Mouse (Mus musculus): ENCODE measurements around the gene Rtn4rl1. TPM values are rescaled to one million over a fixed set of nuclear protein-coding genes. Genes with fewer than 3 reads are reported as not detected.
"Not testable (repeated sequence)": the region's sequence is repeated elsewhere in the genome, so short reads cannot be mapped to it uniquely, and the experiment has no call there.

Gene Rtn4rl1
- polyA plus RNA-seq, 1 experiment from 2014 or later = 17.8 TPM

- ATAC-seq = no peak
- no peaks in the 10 kb centered on the region for H3K27me3 ChIP-seq (ENCODE audit: control insufficient read depth, insufficient read depth, low read depth, low read length)
- H3K4me1 ChIP-seq (ENCODE audit: control insufficient read depth, insufficient read depth, low read length) = peaks cover 47% of the 10 kb centered on the region
- H3K4me3 ChIP-seq (ENCODE audit: low read depth, low read length) = no peak overlapping the region
- no peaks in the 10 kb centered on the region for H3K9me3 ChIP-seq (replicated peaks; ENCODE audit: control insufficient read depth, low read length, poor library complexity, severe bottlenecking)
- peak overlapping the region; percentile 68 for H3K27ac ChIP-seq (ENCODE audit: low read length)
- no peak overlapping the region for H3K4me2 ChIP-seq (ENCODE audit: low read length)
- no peak overlapping the region; the same call in 1 of the 2 replicates for H3K9ac ChIP-seq (ENCODE audit: low read depth, low read length)
- 66% methylated on average over 7 of the region's 7 CpGs for WGBS
- H3K36me3 ChIP-seq (ENCODE audit: control insufficient read depth, insufficient read depth, low read length) = no peaks in the 10 kb centered on the region
Measured at GRCm38 (mm10) chr11:75292281-75292680, 98.7 kb downstream of the Rtn4rl1 start.

GRCm38 (mm10) chr11:75293852-75294361 is 100.3 kb downstream of the Rtn4rl1 start:
- Histone ChIP-seq H3K36me3 (ENCODE audit: control insufficient read depth, insufficient read depth, low read length) (no peaks in the 10 kb centered on the region), H3K4me2 (ENCODE audit: low read length) (peak overlapping the region; percentile 29), H3K27ac (ENCODE audit: low read length) (peak overlapping the region; percentile 35; the same call in 1 of the 2 replicates), H3K4me1 (ENCODE audit: control insufficient read depth, insufficient read depth, low read length) (peaks cover 49% of the 10 kb centered on the region), H3K27me3 (ENCODE audit: control insufficient read depth, insufficient read depth, low read depth, low read length) (no peaks in the 10 kb centered on the region), H3K9ac (ENCODE audit: low read depth, low read length) (peak overlapping the region; percentile 43; the same call in 1 of the 2 replicates), H3K9me3 (replicated peaks; ENCODE audit: control insufficient read depth, low read length, poor library complexity, severe bottlenecking) (no peaks in the 10 kb centered on the region), H3K4me3 (ENCODE audit: low read depth, low read length) (no peak overlapping the region)
- 27% methylated on average over 21 of the region's 21 CpGs for WGBS
- ATAC-seq = peak; percentile 43

- no peak overlapping the region for H3K9ac ChIP-seq (ENCODE audit: low read depth, low read length)
- H3K4me1 ChIP-seq (ENCODE audit: control insufficient read depth, insufficient read depth, low read length) = peaks cover 48% of the 10 kb centered on the region
- peak overlapping the region; percentile 44; the same call in 1 of the 2 replicates for H3K27ac ChIP-seq (ENCODE audit: low read length)
- no peaks in the 10 kb centered on the region for H3K27me3 ChIP-seq (ENCODE audit: control insufficient read depth, insufficient read depth, low read depth, low read length)
- WGBS = 78% methylated on average over 9 of the region's 9 CpGs
- no peak overlapping the region for H3K4me2 ChIP-seq (ENCODE audit: low read length)
- no peaks in the 10 kb centered on the region for H3K36me3 ChIP-seq (ENCODE audit: control insufficient read depth, insufficient read depth, low read length)
- no peak overlapping the region for H3K4me3 ChIP-seq (ENCODE audit: low read depth, low read length)
- H3K9me3 ChIP-seq (replicated peaks; ENCODE audit: control insufficient read depth, low read length, poor library complexity, severe bottlenecking) = no peaks in the 10 kb centered on the region
- no peak for ATAC-seq
Measured at GRCm38 (mm10) chr11:75294862-75295261, 101.3 kb downstream of the Rtn4rl1 start.

GRCm38 (mm10) chr11:75295534-75295933 is 102.0 kb downstream of the Rtn4rl1 start:
- not testable (repeated sequence) for H3K27ac ChIP-seq (ENCODE audit: low read length); H3K9me3 ChIP-seq (replicated peaks; ENCODE audit: control insufficient read depth, low read length, poor library complexity, severe bottlenecking); H3K27me3 ChIP-seq (ENCODE audit: control insufficient read depth, insufficient read depth, low read depth, low read length); H3K4me2 ChIP-seq (ENCODE audit: low read length); ATAC-seq; H3K9ac ChIP-seq (ENCODE audit: low read depth, low read length); H3K4me3 ChIP-seq (ENCODE audit: low read depth, low read length); H3K36me3 ChIP-seq (ENCODE audit: control insufficient read depth, insufficient read depth, low read length)
- 93% methylated on average over 5 of the region's 5 CpGs for WGBS
- peaks cover 50% of the 10 kb centered on the region for H3K4me1 ChIP-seq (ENCODE audit: control insufficient read depth, insufficient read depth, low read length)

GRCm38 (mm10) chr11:75296406-75297005 is 102.9 kb downstream of the Rtn4rl1 start:
- Histone ChIP-seq H3K27me3 (ENCODE audit: control insufficient read depth, insufficient read depth, low read depth, low read length) (no peaks in the 10 kb centered on the region), H3K4me2 (ENCODE audit: low read length) (no peak overlapping the region), H3K27ac (ENCODE audit: low read length) (no peak overlapping the region), H3K4me1 (ENCODE audit: control insufficient read depth, insufficient read depth, low read length) (peaks cover 49% of the 10 kb centered on the region), H3K4me3 (ENCODE audit: low read depth, low read length) (no peak overlapping the region), H3K9ac (ENCODE audit: low read depth, low read length) (no peak overlapping the region), H3K9me3 (replicated peaks; ENCODE audit: control insufficient read depth, low read length, poor library complexity, severe bottlenecking) (no peaks in the 10 kb centered on the region), H3K36me3 (ENCODE audit: control insufficient read depth, insufficient read depth, low read length) (no peaks in the 10 kb centered on the region)
- ATAC-seq = no peak
- WGBS = 86% methylated on average over 9 of the region's 9 CpGs

GRCm38 (mm10) chr11:75297631-75298030 is 104.0 kb downstream of the Rtn4rl1 start:
- H3K4me2 ChIP-seq (ENCODE audit: low read length) = no peak overlapping the region
- no peak overlapping the region for H3K27ac ChIP-seq (ENCODE audit: low read length)
- H3K36me3 ChIP-seq (ENCODE audit: control insufficient read depth, insufficient read depth, low read length) = peaks cover 3% of the 10 kb centered on the region; the same call in 1 of the 2 replicates
- 80% methylated on average over 9 of the region's 9 CpGs for WGBS
- no peaks in the 10 kb centered on the region for H3K27me3 ChIP-seq (ENCODE audit: control insufficient read depth, insufficient read depth, low read depth, low read length)
- H3K4me3 ChIP-seq (ENCODE audit: low read depth, low read length) = no peak overlapping the region
- no peak for ATAC-seq
- H3K9ac ChIP-seq (ENCODE audit: low read depth, low read length) = no peak overlapping the region
- H3K4me1 ChIP-seq (ENCODE audit: control insufficient read depth, insufficient read depth, low read length) = peaks cover 38% of the 10 kb centered on the region
- no peaks in the 10 kb centered on the region for H3K9me3 ChIP-seq (replicated peaks; ENCODE audit: control insufficient read depth, low read length, poor library complexity, severe bottlenecking)

- 37% methylated on average over 11 of the region's 11 CpGs for WGBS
- H3K27ac ChIP-seq (ENCODE audit: low read length) = no peak overlapping the region
Measured at GRCm38 (mm10) chr11:75298491-75298890, 104.9 kb downstream of the Rtn4rl1 start.

GRCm38 (mm10) chr11:75299786-75300185 is 106.2 kb downstream of the Rtn4rl1 start:
- Histone ChIP-seq H3K4me2 (ENCODE audit: low read length) (no peak overlapping the region), H3K27me3 (ENCODE audit: control insufficient read depth, insufficient read depth, low read depth, low read length) (no peaks in the 10 kb centered on the region), H3K9ac (ENCODE audit: low read depth, low read length) (no peak overlapping the region), H3K9me3 (replicated peaks; ENCODE audit: control insufficient read depth, low read length, poor library complexity, severe bottlenecking) (no peaks in the 10 kb centered on the region), H3K27ac (ENCODE audit: low read length) (peak overlapping the region; percentile 51), H3K4me1 (ENCODE audit: control insufficient read depth, insufficient read depth, low read length) (peaks cover 17% of the 10 kb centered on the region), H3K36me3 (ENCODE audit: control insufficient read depth, insufficient read depth, low read length) (peaks cover 3% of the 10 kb centered on the region; the same call in 1 of the 2 replicates), H3K4me3 (ENCODE audit: low read depth, low read length) (no peak overlapping the region)
- WGBS = 36% methylated on average over 10 of the region's 10 CpGs
- ATAC-seq = no peak

More at GRCm38 (mm10) chr11:75298491-75298890, 104.9 kb downstream of the Rtn4rl1 start:
- no peak overlapping the region for H3K4me3 ChIP-seq (ENCODE audit: low read depth, low read length)
- peaks cover 3% of the 10 kb centered on the region; the same call in 1 of the 2 replicates for H3K36me3 ChIP-seq (ENCODE audit: control insufficient read depth, insufficient read depth, low read length)
- no peaks in the 10 kb centered on the region for H3K27me3 ChIP-seq (ENCODE audit: control insufficient read depth, insufficient read depth, low read depth, low read length)
- H3K4me2 ChIP-seq (ENCODE audit: low read length) = no peak overlapping the region
- H3K4me1 ChIP-seq (ENCODE audit: control insufficient read depth, insufficient read depth, low read length) = peaks cover 29% of the 10 kb centered on the region
- no peaks in the 10 kb centered on the region for H3K9me3 ChIP-seq (replicated peaks; ENCODE audit: control insufficient read depth, low read length, poor library complexity, severe bottlenecking)
- H3K9ac ChIP-seq (ENCODE audit: low read depth, low read length) = no peak overlapping the region
- no peak for ATAC-seq

GRCm38 (mm10) chr11:75300954-75301353 is 107.4 kb downstream of the Rtn4rl1 start:
- Histone ChIP-seq H3K4me2 (ENCODE audit: low read length) (no peak overlapping the region), H3K9ac (ENCODE audit: low read depth, low read length) (no peak overlapping the region), H3K36me3 (ENCODE audit: control insufficient read depth, insufficient read depth, low read length) (peaks cover 3% of the 10 kb centered on the region; the same call in 1 of the 2 replicates), H3K4me3 (ENCODE audit: low read depth, low read length) (no peak overlapping the region), H3K27me3 (ENCODE audit: control insufficient read depth, insufficient read depth, low read depth, low read length) (no peaks in the 10 kb centered on the region), H3K4me1 (ENCODE audit: control insufficient read depth, insufficient read depth, low read length) (peaks cover 16% of the 10 kb centered on the region), H3K9me3 (replicated peaks; ENCODE audit: control insufficient read depth, low read length, poor library complexity, severe bottlenecking) (no peaks in the 10 kb centered on the region), H3K27ac (ENCODE audit: low read length) (peak overlapping the region; percentile 44)
- 64% methylated on average over 9 of the region's 9 CpGs for WGBS
- ATAC-seq = no peak

Data from midbrain, embryonic 16.5 days (tissue).